In genomic region chr5:24483326-24483725, GRCm38 (mm10) we compare ENCODE assay signal across 8 mouse cellular contexts. TPM values are rescaled to one million over a fixed set of nuclear protein-coding genes. Genes with fewer than 3 reads are reported as not detected.
DNase-seq lines count a peak whose midpoint lies in the region; ATAC-seq and TF ChIP-seq lines count a peak whose summit lies in the region.

No protein-coding gene starts in this region.

- H3K9me3 ChIP-seq in forebrain, embryonic 12.5 days: no peaks in the 10 kb centered on the region
- H3K9me3 ChIP-seq in hindbrain, embryonic 10.5 days: no peaks in the 10 kb centered on the region

- ATAC-seq in forebrain, embryonic 12.5 days (ENCODE audit: low FRiP score): peak; percentile 13; the same call in 1 of the 2 replicates

- peak overlapping the region; percentile 42; the same call in 1 of the 2 replicates for H3K27ac ChIP-seq in forebrain, embryonic 12.5 days
- no peak overlapping the region for H3K27ac ChIP-seq in hindbrain, embryonic 10.5 days

- no peak overlapping the region for H3K4me2 ChIP-seq in forebrain, embryonic 12.5 days

- no peak overlapping the region for H3K4me3 ChIP-seq in forebrain, embryonic 12.5 days (replicated peaks)
- H3K4me3 ChIP-seq in hindbrain, embryonic 10.5 days: no peak overlapping the region

- peaks cover 70% of the 10 kb centered on the region for H3K36me3 ChIP-seq in forebrain, embryonic 12.5 days (replicated peaks)
- H3K36me3 ChIP-seq in hindbrain, embryonic 10.5 days: peaks cover 97% of the 10 kb centered on the region

- TF ChIP-seq CTCF in brain, embryonic 14.5 days (IDR thresholded peaks at IDR 0.05; ENCODE audit: borderline replicate concordance, extremely low read depth, insufficient read depth, insufficient read length): peak; percentile 96

- H3K9ac ChIP-seq in forebrain, embryonic 12.5 days: no peak overlapping the region

- H3K27me3 ChIP-seq in forebrain, embryonic 12.5 days: peaks cover 40% of the 10 kb centered on the region
- H3K27me3 ChIP-seq in hindbrain, embryonic 10.5 days (ENCODE audit: insufficient read depth, poor library complexity, severe bottlenecking): peaks cover 34% of the 10 kb centered on the region

- peaks cover 67% of the 10 kb centered on the region for H3K4me1 ChIP-seq in forebrain, embryonic 12.5 days
- H3K4me1 ChIP-seq in hindbrain, embryonic 10.5 days (replicated peaks): peaks cover 83% of the 10 kb centered on the region

- no peak for TF ChIP-seq POLR2A in brain, embryonic 14.5 days (IDR thresholded peaks at IDR 0.05; ENCODE audit: borderline replicate concordance, extremely low read depth, insufficient read depth, insufficient read length, poor library complexity, severe bottlenecking)

- 19% methylated on average over 11 of the region's 11 CpGs for WGBS in forebrain, embryonic 12.5 days
- 21% methylated on average over 11 of the region's 11 CpGs for WGBS in hindbrain, embryonic 10.5 days

- peak; percentile 57 for DNase-seq in gastrocnemius, adult 18-20 months (ENCODE audit: low spot score)
- no peak for DNase-seq in gastrocnemius, postnatal 25 days
- peak; percentile 87 for DNase-seq in brain, embryonic 14.5 days (ENCODE audit: low read depth)
- DNase-seq in hindbrain, embryonic 10.5 days (ENCODE audit: low spot score): peak; percentile 80
- peak; percentile 57 to 58 for DNase-seq in layer of hippocampus, postnatal 14 days (ENCODE audit: low spot score in 2 of 2)
- peak; percentile 74 for DNase-seq in lung, postnatal 36 days
- DNase-seq in right cerebral cortex, adult 18-20 months: peak; percentile 82

RNA-seq across cellular contexts. Expression of gene Agap3, which starts 31.3 kb away (rescaled TPM):
- total RNA-seq in gastrocnemius, adult 18-20 months (2021): 10 to 100 TPM; 74.3 to 84.7 TPM
- total RNA-seq in gastrocnemius, postnatal 25 days (2021): 10 to 100 TPM; 52.4 to 56.0 TPM
- polyA plus RNA-seq in brain, embryonic 14.5 days (2012; rRNA removed): 176 and 244 TPM in 2 replicates
- polyA plus RNA-seq in forebrain, embryonic 12.5 days (2016; fragmentation: Nextera tagmentation; extraction: Ambion mirVana): 41.1 and 61.2 TPM in 2 replicates
- 31.9 and 36.5 TPM in 2 replicates for polyA plus RNA-seq in hindbrain, embryonic 10.5 days (2016; fragmentation: Nextera tagmentation; extraction: Ambion mirVana)
- 100 to 1,000 TPM; 540 to 568 TPM for total RNA-seq in layer of hippocampus, postnatal 14 days (2021)

RNA-seq across cellular contexts. Expression of gene Tmub1, which starts 35.7 kb away (rescaled TPM):
- 10 to 100 TPM; 17.7 to 23.3 TPM for total RNA-seq in gastrocnemius, adult 18-20 months (2021)
- total RNA-seq in gastrocnemius, postnatal 25 days (2021): 10 to 100 TPM; 17.2 to 18.9 TPM
- polyA plus RNA-seq in brain, embryonic 14.5 days (2012; rRNA removed): 60.7 and 67.7 TPM in 2 replicates
- polyA plus RNA-seq in forebrain, embryonic 12.5 days (2016; fragmentation: Nextera tagmentation; extraction: Ambion mirVana): 28.6 and 30.7 TPM in 2 replicates
- polyA plus RNA-seq in hindbrain, embryonic 10.5 days (2016; fragmentation: Nextera tagmentation; extraction: Ambion mirVana): 32.7 and 38.4 TPM in 2 replicates
- 10 to 100 TPM; 23.1 to 27.5 TPM for total RNA-seq in layer of hippocampus, postnatal 14 days (2021)

RNA-seq across cellular contexts. Expression of gene Fastk, which starts 38.2 kb away (rescaled TPM):
- total RNA-seq in gastrocnemius, adult 18-20 months (2021): 100 to 1,000 TPM; 183 to 194 TPM
- total RNA-seq in gastrocnemius, postnatal 25 days (2021): 100 to 1,000 TPM; 169 to 176 TPM
- polyA plus RNA-seq in brain, embryonic 14.5 days (2012; rRNA removed): 152 and 248 TPM in 2 replicates
- polyA plus RNA-seq in forebrain, embryonic 12.5 days (2016; fragmentation: Nextera tagmentation; extraction: Ambion mirVana): 97.1 and 102 TPM in 2 replicates
- polyA plus RNA-seq in hindbrain, embryonic 10.5 days (2016; fragmentation: Nextera tagmentation; extraction: Ambion mirVana): 114 and 127 TPM in 2 replicates
- total RNA-seq in layer of hippocampus, postnatal 14 days (2021): 100 to 1,000 TPM; 113 to 116 TPM

RNA-seq across cellular contexts. Expression of gene Gbx1, which starts 43.7 kb away (rescaled TPM):
- not detected for total RNA-seq in gastrocnemius, adult 18-20 months (2021)
- total RNA-seq in gastrocnemius, postnatal 25 days (2021): not detected
- 2.2 and 5.0 TPM in 2 replicates for polyA plus RNA-seq in brain, embryonic 14.5 days (2012; rRNA removed)
- polyA plus RNA-seq in forebrain, embryonic 12.5 days (2016; fragmentation: Nextera tagmentation; extraction: Ambion mirVana): 1.1 and 1.2 TPM in 2 replicates
- polyA plus RNA-seq in hindbrain, embryonic 10.5 days (2016; fragmentation: Nextera tagmentation; extraction: Ambion mirVana): 1.3 and 1.5 TPM in 2 replicates
- not detected for total RNA-seq in layer of hippocampus, postnatal 14 days (2021)

RNA-seq across cellular contexts. Expression of gene Asb10, which starts 57.5 kb away (rescaled TPM):
- 100 to 1,000 TPM; 101 to 107 TPM for total RNA-seq in gastrocnemius, adult 18-20 months (2021)
- 10 to 100 TPM; 33.2 to 66.7 TPM for total RNA-seq in gastrocnemius, postnatal 25 days (2021)
- polyA plus RNA-seq in brain, embryonic 14.5 days (2012; rRNA removed): 0.33 and 0.54 TPM in 2 replicates
- polyA plus RNA-seq in forebrain, embryonic 12.5 days (2016; fragmentation: Nextera tagmentation; extraction: Ambion mirVana): 0.10 TPM in 1 of 2 replicates, not detected in the other
- polyA plus RNA-seq in hindbrain, embryonic 10.5 days (2016; fragmentation: Nextera tagmentation; extraction: Ambion mirVana): 0.17 TPM in 1 of 2 replicates, not detected in the other
- total RNA-seq in layer of hippocampus, postnatal 14 days (2021): under 1 TPM; 0.28 to 0.33 TPM

Comparison
In these comparisons a context has a peak if more than half of its experiments do, and no peak if none do; other contexts are left out.
1. RNA of gene Agap3, which starts 31.3 kb away (total RNA-seq): 540 to 568 TPM in layer of hippocampus, postnatal 14 days; 74.3 to 84.7 TPM in gastrocnemius, adult 18-20 months and 52.4 to 56.0 TPM in gastrocnemius, postnatal 25 days; every median in the first group is over 4 times any median in the second.